Mouse (Mus musculus): ENCODE data around the gene Ptprn2. TPM values are rescaled to one million over a fixed set of nuclear protein-coding genes. Genes with fewer than 3 reads are reported as not detected.
A peak's percentile ranks its signal among the peaks of the same experiment; 100 is the strongest.

Gene Ptprn2
- polyA plus RNA-seq, 1 experiment from 2014 or later: 0.79 TPM

DNA sequence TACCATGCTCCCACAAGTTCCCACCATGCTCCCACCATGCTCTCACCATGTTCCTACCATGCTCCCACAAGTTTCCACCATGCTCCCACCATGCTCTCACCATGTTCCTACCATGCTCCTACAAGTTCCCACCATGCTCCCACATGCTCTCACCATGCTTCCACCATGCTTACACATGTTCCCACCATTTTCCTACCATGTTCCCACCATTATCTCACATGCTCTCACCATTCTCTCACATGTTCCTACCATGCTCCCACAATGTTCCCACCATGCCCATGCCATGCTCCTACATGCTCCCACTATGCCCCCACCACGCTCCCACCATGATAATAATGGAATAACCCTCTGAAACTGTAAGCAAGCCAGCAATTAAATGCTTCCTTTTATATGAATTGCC, 495.8 kb downstream of the Ptprn2 start:
- Histone ChIP-seq H3K9me3 (replicated peaks; ENCODE audit: control insufficient read depth, low read length) (no peaks in the 10 kb centered on the region), H3K4me1 (ENCODE audit: control insufficient read depth, insufficient read depth, low read length) (no peaks in the 10 kb centered on the region), H3K4me2 (ENCODE audit: low read depth, low read length) (no peak overlapping the region), H3K9ac (replicated peaks; ENCODE audit: low read length) (no peak overlapping the region), H3K4me3 (ENCODE audit: low read depth, low read length) (no peak overlapping the region), H3K36me3 (replicated peaks; ENCODE audit: control insufficient read depth, insufficient read depth, low read depth, low read length) (no peaks in the 10 kb centered on the region), H3K27me3 (ENCODE audit: control insufficient read depth, insufficient read depth, low read length) (no peaks in the 10 kb centered on the region), H3K27ac (replicated peaks; ENCODE audit: low read depth, low read length) (no peak overlapping the region)
- DNase-seq (ENCODE audit: low spot score): no peak
- no peak for ATAC-seq (replicated peaks; ENCODE audit: insufficient number of reproducible peaks, low FRiP score, low TSS enrichment, low read depth)
- WGBS: 88% methylated on average over 1 of the region's 1 CpGs

DNA sequence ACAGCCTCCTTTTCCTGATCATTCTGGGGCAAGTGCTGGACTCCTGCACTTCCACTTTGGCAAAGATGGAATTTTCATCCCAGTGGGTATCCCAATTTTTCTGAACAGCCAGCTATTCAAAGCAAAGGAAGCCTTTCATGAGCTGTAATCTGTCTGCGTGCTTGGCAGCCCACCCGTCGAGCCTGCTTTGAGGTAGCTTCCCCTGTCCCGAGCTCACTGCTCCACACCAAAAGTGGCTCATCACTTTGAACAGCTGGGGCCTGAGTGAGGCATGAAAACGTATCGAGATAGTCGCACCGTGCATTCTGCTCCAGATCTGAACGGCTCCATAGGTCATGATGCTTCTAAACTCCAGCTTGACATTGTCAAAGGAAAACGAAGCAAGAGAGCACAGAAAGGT, 503.6 kb downstream of the Ptprn2 start:
- WGBS: 63% methylated on average over 10 of the region's 10 CpGs
- ATAC-seq (replicated peaks; ENCODE audit: insufficient number of reproducible peaks, low FRiP score, low TSS enrichment, low read depth) (no peak), DNase-seq (ENCODE audit: low spot score) (no peak)
- no peak overlapping the region for H3K4me3 ChIP-seq (ENCODE audit: low read depth, low read length)
- H3K27ac ChIP-seq (replicated peaks; ENCODE audit: low read depth, low read length): no peak overlapping the region
- H3K4me1 ChIP-seq (ENCODE audit: control insufficient read depth, insufficient read depth, low read length): no peaks in the 10 kb centered on the region
- no peaks in the 10 kb centered on the region for H3K9me3 ChIP-seq (replicated peaks; ENCODE audit: control insufficient read depth, low read length)
- no peaks in the 10 kb centered on the region for H3K36me3 ChIP-seq (replicated peaks; ENCODE audit: control insufficient read depth, insufficient read depth, low read depth, low read length)
- no peaks in the 10 kb centered on the region for H3K27me3 ChIP-seq (ENCODE audit: control insufficient read depth, insufficient read depth, low read length)
- H3K4me2 ChIP-seq (ENCODE audit: low read depth, low read length): no peak overlapping the region
- no peak overlapping the region for H3K9ac ChIP-seq (replicated peaks; ENCODE audit: low read length)

DNA sequence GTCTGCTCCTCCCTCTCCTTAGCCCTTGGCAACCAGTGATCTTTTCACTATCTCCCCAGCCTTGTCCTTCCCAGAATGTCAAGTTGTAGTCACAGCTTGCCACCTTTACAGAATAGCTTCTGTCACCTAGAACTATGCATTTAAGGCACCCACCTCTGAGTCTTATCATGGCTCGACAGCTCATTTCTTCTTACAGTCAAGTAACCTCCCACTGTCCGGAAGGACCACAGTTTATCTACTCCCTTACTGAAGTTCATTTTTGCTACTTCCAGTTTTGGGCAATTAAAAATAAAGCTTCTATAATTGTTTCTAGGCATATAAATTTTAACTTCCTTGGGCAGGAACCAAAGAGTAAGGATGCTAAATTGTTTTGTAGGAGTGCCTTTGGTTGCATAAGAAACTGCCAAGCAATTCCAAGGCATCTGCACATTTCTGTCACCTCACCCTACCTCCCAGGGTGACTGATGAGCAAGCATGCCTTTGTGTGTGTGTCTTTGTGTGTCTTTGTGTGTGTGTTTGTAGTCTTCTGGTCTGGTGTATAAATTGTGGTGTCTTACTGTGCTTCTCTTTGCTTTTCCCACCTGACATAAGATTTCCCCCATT, 516.1 kb downstream of the Ptprn2 start:
- no peak overlapping the region for H3K4me2 ChIP-seq (ENCODE audit: low read depth, low read length)
- no peaks in the 10 kb centered on the region for H3K36me3 ChIP-seq (replicated peaks; ENCODE audit: control insufficient read depth, insufficient read depth, low read depth, low read length)
- H3K9ac ChIP-seq (replicated peaks; ENCODE audit: low read length): no peak overlapping the region
- no peak for DNase-seq (ENCODE audit: low spot score)
- no peaks in the 10 kb centered on the region for H3K4me1 ChIP-seq (ENCODE audit: control insufficient read depth, insufficient read depth, low read length)
- H3K27ac ChIP-seq (replicated peaks; ENCODE audit: low read depth, low read length): no peak overlapping the region
- H3K27me3 ChIP-seq (ENCODE audit: control insufficient read depth, insufficient read depth, low read length): no peaks in the 10 kb centered on the region
- H3K4me3 ChIP-seq (ENCODE audit: low read depth, low read length): no peak overlapping the region
- no peaks in the 10 kb centered on the region for H3K9me3 ChIP-seq (replicated peaks; ENCODE audit: control insufficient read depth, low read length)
- 81% methylated on average over 2 of the region's 2 CpGs for WGBS
- ATAC-seq (replicated peaks; ENCODE audit: insufficient number of reproducible peaks, low FRiP score, low TSS enrichment, low read depth): no peak

DNA sequence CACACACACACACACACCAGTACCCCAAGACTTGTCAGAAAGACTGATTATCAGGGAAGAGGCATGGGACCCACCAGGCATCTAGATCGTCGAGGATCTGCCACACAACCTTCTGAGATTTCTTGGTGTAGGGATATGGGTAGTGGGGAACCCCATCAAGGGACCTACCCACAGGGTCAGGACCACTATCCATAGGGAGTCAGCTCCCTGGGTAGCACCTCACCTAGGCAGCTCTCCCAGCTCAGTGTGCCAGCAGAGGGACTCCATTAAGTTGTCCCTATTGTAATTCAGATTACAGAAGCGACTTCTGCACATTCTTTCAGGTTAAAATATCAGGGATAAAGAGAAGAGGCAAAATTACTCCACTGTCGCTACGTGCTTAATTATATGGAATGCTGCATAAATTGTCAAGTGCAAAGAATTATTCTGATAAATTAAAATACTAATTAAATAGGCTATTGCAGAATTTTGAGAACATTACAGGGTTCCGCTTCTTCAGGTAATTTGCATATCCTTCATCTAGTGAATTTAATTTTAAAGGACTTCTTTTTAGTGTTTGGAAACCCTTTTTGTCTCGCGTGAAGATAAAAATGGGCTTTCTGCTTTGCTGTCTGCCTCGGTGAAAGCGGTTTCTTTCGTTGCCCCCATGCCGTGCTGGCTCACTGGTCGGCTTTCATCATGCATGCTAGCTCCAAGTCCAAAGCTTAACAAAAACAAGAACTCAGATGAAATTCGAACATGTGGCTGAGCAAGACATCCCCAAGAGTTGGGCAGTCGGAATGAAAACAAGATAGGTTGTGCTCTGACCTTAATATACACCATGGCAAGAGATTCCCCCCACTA, 531.5 kb downstream of the Ptprn2 start:
- H3K9ac ChIP-seq (replicated peaks; ENCODE audit: low read length): no peak overlapping the region
- ATAC-seq (replicated peaks; ENCODE audit: insufficient number of reproducible peaks, low FRiP score, low TSS enrichment, low read depth) (0 out of 2 replicates have a peak, but pooled peaks have one; percentile 15), DNase-seq (ENCODE audit: low spot score) (no peak)
- H3K27me3 ChIP-seq (ENCODE audit: control insufficient read depth, insufficient read depth, low read length): no peaks in the 10 kb centered on the region
- 70% methylated on average over 15 of the region's 15 CpGs for WGBS
- H3K36me3 ChIP-seq (replicated peaks; ENCODE audit: control insufficient read depth, insufficient read depth, low read depth, low read length): no peaks in the 10 kb centered on the region
- H3K4me1 ChIP-seq (ENCODE audit: control insufficient read depth, insufficient read depth, low read length): no peaks in the 10 kb centered on the region
- H3K4me3 ChIP-seq (ENCODE audit: low read depth, low read length): no peak overlapping the region
- no peaks in the 10 kb centered on the region for H3K9me3 ChIP-seq (replicated peaks; ENCODE audit: control insufficient read depth, low read length)
- no peak overlapping the region for H3K4me2 ChIP-seq (ENCODE audit: low read depth, low read length)
- H3K27ac ChIP-seq (replicated peaks; ENCODE audit: low read depth, low read length): no peak overlapping the region

DNA sequence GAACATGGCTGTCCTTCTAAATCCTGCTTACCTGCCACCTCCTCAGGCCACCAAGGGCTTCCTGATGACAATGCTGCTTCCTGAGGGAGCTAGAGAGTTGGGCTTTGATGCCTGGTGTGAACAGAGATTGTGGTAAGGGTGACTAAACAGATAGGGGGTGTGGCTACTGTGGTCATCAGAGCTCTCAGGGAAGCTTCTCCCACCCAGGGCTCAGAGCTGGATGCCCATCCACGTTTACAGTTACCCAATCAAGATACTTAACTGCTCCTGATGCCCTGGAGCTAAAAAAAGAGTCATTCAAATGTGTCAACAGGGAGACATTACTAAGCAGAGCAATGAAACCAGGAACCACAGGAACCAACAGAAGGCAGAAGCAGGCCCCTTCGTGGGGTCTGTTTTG, 532.4 kb downstream of the Ptprn2 start:
- no peak overlapping the region for H3K9ac ChIP-seq (replicated peaks; ENCODE audit: low read length)
- no peaks in the 10 kb centered on the region for H3K9me3 ChIP-seq (replicated peaks; ENCODE audit: control insufficient read depth, low read length)
- H3K4me2 ChIP-seq (ENCODE audit: low read depth, low read length): no peak overlapping the region
- ATAC-seq (replicated peaks; ENCODE audit: insufficient number of reproducible peaks, low FRiP score, low TSS enrichment, low read depth) (no peak), DNase-seq (ENCODE audit: low spot score) (no peak)
- H3K27ac ChIP-seq (replicated peaks; ENCODE audit: low read depth, low read length): no peak overlapping the region
- WGBS: 29% methylated on average over 2 of the region's 2 CpGs
- H3K4me1 ChIP-seq (ENCODE audit: control insufficient read depth, insufficient read depth, low read length): no peaks in the 10 kb centered on the region
- no peak overlapping the region for H3K4me3 ChIP-seq (ENCODE audit: low read depth, low read length)
- no peaks in the 10 kb centered on the region for H3K27me3 ChIP-seq (ENCODE audit: control insufficient read depth, insufficient read depth, low read length)
- H3K36me3 ChIP-seq (replicated peaks; ENCODE audit: control insufficient read depth, insufficient read depth, low read depth, low read length): no peaks in the 10 kb centered on the region

DNA sequence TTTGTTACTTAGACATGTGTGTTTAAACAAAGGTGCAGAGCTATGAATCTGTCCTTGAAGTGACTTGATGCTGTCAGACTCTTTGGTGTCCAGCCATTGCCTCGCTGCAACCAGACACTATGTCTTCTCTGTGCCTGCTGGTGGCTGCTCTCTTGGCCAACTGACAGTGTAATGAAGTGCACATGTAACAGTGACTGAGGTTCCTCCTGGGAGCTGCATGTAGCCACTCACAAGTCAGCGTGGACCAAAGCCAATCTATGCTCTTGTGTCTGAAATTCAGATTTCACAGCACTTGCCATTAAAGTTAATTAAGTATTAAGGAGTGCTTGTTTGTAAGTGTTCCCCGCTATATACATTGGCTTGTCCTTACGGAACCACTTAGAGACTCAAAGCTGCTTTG, 537.7 kb downstream of the Ptprn2 start:
- H3K27me3 ChIP-seq (ENCODE audit: control insufficient read depth, insufficient read depth, low read length): no peaks in the 10 kb centered on the region
- no peak for DNase-seq (ENCODE audit: low spot score)
- 78% methylated on average over 4 of the region's 4 CpGs for WGBS

DNA sequence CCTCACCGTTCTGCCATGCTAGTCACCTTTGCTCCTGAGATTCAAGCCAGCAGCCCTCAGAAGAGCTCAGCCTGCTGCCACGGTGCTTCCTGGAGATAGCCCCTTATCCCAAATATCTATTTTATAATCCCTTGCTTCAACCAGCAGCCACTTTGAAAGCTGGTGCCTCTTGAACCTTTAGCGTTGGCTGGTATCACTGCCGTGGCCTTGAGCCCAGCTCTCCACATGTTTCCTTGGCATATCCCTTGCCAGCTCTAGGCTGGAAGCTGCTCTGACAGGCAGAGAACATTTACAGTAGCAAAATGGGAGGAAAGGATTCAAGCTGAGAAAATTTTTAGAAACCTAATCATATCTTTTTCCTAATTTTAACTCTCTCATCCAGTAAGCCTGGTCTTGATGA, 539.4 kb downstream of the Ptprn2 start:
- H3K36me3 ChIP-seq (replicated peaks; ENCODE audit: control insufficient read depth, insufficient read depth, low read depth, low read length): no peaks in the 10 kb centered on the region
- WGBS: 86% methylated on average over 4 of the region's 4 CpGs
- no peaks in the 10 kb centered on the region for H3K4me1 ChIP-seq (ENCODE audit: control insufficient read depth, insufficient read depth, low read length)
- H3K4me2 ChIP-seq (ENCODE audit: low read depth, low read length): no peak overlapping the region
- no peak overlapping the region for H3K27ac ChIP-seq (replicated peaks; ENCODE audit: low read depth, low read length)
- H3K9me3 ChIP-seq (replicated peaks; ENCODE audit: control insufficient read depth, low read length): no peaks in the 10 kb centered on the region
- no peak overlapping the region for H3K4me3 ChIP-seq (ENCODE audit: low read depth, low read length)
- ATAC-seq (replicated peaks; ENCODE audit: insufficient number of reproducible peaks, low FRiP score, low TSS enrichment, low read depth) (no peak), DNase-seq (ENCODE audit: low spot score) (no peak)
- no peaks in the 10 kb centered on the region for H3K27me3 ChIP-seq (ENCODE audit: control insufficient read depth, insufficient read depth, low read length)
- H3K9ac ChIP-seq (replicated peaks; ENCODE audit: low read length): no peak overlapping the region

More for the DNA sequence above, 537.7 kb downstream of the Ptprn2 start:
- Histone ChIP-seq H3K27ac (replicated peaks; ENCODE audit: low read depth, low read length) (no peak overlapping the region), H3K36me3 (replicated peaks; ENCODE audit: control insufficient read depth, insufficient read depth, low read depth, low read length) (no peaks in the 10 kb centered on the region), H3K4me1 (ENCODE audit: control insufficient read depth, insufficient read depth, low read length) (no peaks in the 10 kb centered on the region), H3K9me3 (replicated peaks; ENCODE audit: control insufficient read depth, low read length) (no peaks in the 10 kb centered on the region), H3K4me2 (ENCODE audit: low read depth, low read length) (no peak overlapping the region), H3K9ac (replicated peaks; ENCODE audit: low read length) (no peak overlapping the region), H3K4me3 (ENCODE audit: low read depth, low read length) (no peak overlapping the region)
- no peak for ATAC-seq (replicated peaks; ENCODE audit: insufficient number of reproducible peaks, low FRiP score, low TSS enrichment, low read depth)

DNA sequence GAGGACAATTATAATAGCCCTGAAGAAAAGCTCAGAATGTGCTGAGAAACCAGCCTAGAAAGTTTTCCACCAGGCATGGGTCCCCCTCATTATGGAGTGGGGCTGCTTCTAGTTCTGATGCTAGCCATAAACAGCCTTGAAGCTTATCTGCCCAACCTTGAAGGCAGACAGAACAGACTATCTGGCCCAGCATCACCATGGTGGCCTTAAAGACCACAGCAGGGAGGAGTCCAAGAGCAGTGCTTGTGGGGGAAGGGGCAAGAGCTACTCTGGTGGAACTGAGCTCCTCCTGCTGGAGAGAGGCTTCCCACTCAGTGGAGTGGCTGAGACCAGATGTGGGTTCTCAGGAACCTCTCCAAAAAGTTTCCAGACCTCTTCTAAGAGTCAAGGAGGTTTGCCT, 540.2 kb downstream of the Ptprn2 start:
- Histone ChIP-seq H3K9me3 (replicated peaks; ENCODE audit: control insufficient read depth, low read length) (no peaks in the 10 kb centered on the region), H3K4me3 (ENCODE audit: low read depth, low read length) (no peak overlapping the region), H3K4me1 (ENCODE audit: control insufficient read depth, insufficient read depth, low read length) (no peaks in the 10 kb centered on the region), H3K9ac (replicated peaks; ENCODE audit: low read length) (no peak overlapping the region), H3K27ac (replicated peaks; ENCODE audit: low read depth, low read length) (no peak overlapping the region), H3K4me2 (ENCODE audit: low read depth, low read length) (no peak overlapping the region), H3K36me3 (replicated peaks; ENCODE audit: control insufficient read depth, insufficient read depth, low read depth, low read length) (no peaks in the 10 kb centered on the region), H3K27me3 (ENCODE audit: control insufficient read depth, insufficient read depth, low read length) (no peaks in the 10 kb centered on the region)
- DNase-seq (ENCODE audit: low spot score): no peak
- ATAC-seq (replicated peaks; ENCODE audit: insufficient number of reproducible peaks, low FRiP score, low TSS enrichment, low read depth): no peak
